Mouse (Mus musculus): ENCODE results near the gene Scfd2.

The Scfd2 gene

DNA sequence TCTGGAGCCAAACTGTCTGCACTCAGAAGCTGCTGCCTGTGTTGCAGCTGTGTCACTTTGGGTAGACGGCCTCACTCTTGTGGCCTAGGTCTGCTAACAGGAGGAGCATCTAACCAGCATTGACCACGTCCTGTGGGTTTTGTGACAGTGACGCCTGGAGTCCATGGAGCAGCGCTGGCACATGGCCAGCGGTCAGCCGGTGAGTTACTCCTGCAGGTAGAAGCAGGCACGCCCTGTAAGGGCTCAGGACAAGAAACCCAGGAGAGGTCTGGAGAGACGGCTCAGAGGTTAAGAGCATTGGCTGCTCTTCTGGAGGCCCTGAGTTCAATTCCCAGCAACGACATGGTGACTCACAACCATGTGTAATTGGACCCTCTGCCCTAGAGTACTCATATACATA, 347.0 kb downstream of the Scfd2 start:
- DNase-seq (ENCODE audit: low read depth, low spot score): no peak

DNA sequence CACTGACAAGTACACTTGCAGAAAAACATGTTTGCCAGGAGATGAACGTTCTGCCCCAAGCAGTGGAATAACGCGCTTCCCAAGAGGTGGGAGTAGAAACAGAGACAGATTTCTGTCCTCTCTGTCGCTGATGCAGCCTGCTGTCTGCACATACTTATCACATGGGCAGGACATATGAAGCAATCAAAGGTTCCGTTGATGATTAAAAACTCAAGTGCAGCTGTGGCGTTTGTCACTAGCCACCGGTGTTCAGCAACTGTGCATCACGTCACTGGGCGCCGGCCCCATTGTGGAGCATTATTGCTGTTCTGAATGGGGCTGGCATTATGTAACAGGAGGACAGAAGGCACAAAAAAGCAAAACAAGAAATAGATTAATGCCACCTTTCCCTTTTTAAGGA, 348.4 kb downstream of the Scfd2 start:
- DNase-seq (ENCODE audit: low read depth, low spot score): no peak

DNA sequence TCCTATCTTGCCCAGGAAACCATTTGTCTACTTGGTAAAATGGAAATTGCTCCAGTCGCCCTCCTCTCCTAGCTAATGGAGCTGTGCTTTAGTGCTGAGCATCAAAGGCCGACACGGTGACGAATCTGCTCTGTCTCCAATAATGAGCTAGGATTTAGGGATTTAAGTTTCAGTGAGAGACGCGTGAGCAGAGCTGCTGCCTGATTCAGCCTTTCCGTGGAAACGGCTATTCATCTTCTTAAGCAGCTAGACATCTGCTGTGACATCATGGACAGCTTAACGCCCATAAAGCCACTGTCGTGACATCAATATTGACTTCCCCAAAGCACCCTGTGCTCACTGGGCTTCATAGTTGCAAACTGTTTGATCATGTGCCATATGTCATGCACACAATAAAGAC, 351.3 kb downstream of the Scfd2 start:
- no peak for DNase-seq (ENCODE audit: low read depth, low spot score)

DNA sequence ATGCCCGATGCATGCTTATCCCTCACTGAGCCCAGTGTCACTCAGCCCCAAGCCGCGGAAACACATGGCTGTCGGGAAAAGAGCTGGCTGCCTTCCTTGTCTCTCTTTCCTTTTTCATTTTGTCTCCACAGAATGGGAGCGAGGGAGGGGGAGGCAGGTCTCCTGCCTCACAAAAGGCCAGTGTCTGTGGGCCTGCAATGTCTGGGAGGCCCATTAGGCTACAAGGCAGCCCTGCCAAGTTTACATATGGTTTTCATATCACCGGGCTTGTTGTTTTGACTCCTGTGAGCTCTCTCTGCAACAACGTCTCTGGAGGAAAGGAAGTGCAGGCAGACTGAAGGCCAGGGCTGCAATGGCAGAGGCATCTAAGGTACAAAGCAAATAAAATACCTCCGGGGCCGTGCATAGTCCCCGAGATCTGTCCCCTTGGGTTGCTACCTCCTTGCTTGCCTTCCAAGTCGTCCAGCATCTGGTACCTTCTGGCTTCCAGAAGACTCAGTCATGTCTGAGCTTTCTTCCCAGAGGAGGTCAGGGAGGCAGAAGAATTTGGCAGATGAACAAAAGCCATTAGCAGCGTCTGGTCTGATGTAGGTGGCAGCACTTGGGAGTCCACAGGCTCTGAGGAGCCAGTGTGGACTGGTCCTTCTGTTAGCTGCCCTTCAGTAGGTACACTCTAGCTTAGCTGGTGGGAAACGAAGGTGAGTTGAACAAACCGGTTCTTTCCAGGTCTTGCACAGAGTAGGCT, 355.9 kb downstream of the Scfd2 start:
- DNase-seq (ENCODE audit: low read depth, low spot score): peak; percentile 75

DNA sequence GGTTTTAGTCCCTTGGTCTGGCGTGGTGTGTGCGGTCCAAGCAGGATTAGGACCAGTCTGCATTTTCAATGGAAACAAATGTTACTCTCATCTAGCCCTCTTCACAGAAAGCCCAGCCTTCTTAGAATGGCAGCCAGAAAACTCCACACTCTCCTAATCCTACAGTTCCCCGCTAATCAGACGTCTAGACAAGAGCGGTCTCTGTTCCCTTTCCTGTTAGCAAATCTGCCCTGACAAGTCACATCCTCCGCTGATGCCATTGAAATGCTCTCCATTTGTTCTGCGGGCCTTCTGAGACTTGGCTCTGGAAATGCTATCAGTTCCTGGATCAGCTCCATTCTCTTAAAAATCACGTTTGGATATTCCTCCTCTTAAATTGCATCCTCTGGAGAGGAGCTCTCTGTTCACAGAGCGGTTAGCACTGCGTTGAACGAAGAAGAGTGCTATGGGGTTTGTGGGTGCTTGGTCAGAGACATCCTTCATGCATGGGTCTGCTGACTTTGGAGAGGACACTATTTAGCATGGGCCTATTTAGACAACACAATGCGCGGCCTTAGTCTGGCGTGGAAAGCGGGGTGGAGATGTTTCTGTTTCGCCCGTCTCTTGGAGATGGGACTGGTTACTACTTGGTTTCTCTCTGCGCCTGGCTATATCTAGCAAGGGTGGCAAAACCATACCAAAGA, 358.3 kb downstream of the Scfd2 start:
- no peak for DNase-seq (ENCODE audit: low read depth, low spot score)

DNA sequence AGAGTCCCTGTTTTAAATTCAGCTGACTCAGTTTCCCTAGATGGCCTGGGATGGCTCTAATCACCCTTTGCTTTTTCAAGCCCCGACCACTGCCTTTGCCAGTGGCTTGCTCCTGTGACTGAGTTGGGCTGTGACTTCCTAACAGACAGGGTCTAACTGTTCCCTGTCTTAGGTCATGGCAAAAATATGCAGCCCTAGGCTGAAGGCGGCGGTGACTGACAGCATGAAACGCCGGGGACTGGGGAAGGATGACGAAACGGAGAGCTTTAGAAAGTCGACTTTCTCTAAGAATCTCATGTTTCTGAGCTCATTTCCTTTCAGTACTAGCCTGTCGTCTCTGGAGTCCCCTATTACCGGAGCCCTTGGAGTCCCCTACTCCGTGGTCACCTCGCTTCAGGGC, 359.4 kb downstream of the Scfd2 start:
- DNase-seq (ENCODE audit: low read depth, low spot score): peak; percentile 73

DNA sequence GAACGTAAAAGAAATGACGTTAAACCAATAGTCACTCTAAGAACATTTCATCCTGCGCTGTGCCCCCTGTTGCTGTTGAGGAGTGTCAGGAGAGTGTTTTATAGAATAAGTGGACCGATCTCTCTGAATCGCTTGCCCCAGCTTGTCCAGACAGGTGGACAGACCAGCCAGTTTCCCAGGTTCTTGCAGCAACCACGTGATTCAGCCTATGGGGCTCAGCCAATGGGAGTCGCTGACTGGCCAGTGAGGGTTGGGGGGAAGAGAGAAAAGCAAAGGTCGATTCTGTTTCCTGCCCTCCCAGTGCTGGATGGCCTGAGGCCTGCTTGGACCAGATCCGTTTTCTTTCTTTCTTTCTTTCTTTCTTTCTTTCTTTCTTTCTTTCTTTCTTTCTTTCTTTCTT, 359.8 kb downstream of the Scfd2 start:
- no peak for DNase-seq (ENCODE audit: low read depth, low spot score)

DNA sequence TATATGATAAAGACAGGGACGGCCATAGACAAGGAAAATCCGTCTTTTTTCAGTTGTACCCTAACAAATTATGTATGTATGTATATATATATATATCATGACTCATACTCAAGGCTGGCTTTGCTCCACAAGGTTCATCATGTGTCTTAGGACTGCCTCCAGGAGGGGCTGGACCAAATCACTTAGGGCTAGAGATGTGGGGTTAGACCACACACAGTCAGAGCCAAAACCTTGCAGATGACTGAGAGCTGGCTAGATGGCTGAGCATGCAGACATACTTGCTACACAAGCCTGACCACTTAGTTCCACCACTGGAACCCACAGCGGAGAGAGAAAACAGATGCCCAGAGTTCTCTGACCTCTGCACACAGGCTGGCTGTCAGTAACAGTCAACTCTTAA, 363.5 kb downstream of the Scfd2 start:
- DNase-seq (ENCODE audit: low read depth, low spot score): no peak

DNA sequence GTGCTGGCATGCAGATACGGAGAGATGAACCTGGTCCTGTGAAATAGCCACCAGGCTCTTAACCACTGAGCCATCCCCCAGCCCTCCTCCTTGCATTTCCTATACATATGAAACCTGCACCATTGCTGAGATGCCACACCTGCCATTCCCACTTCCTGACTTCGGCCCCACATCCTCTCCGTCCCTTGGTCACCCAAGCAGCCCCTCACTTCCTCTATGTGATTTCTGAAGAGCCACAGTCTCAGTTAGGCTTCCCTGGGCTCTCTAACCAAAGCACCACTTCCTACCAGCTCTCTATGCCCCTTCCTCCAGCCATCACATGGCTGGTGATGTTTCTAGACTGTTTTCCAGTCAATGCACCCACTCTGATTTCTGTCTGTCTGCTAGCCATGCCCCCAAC, 364.9 kb downstream of the Scfd2 start:
- no peak for DNase-seq (ENCODE audit: low read depth, low spot score)

DNA sequence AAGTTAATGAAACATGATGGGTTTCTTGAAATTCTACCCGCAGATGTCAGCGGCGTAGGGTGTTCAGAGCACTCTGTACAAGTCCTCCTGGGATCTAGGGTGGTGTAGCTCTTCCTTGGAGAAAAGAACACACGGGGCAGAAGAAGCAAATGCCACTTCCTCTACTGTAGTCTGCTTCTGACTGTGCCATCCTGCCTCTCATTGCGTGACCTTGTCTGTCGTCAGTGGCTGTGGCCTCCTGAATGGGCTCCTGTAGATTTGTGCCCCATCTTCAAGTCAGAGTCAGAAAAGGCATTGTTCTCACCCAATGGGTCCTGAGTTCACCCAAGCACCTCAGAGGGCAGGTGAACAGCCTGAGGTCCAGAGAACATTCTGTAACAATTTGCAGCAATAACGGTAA, 367.0 kb downstream of the Scfd2 start:
- DNase-seq (ENCODE audit: low read depth, low spot score): no peak

DNA sequence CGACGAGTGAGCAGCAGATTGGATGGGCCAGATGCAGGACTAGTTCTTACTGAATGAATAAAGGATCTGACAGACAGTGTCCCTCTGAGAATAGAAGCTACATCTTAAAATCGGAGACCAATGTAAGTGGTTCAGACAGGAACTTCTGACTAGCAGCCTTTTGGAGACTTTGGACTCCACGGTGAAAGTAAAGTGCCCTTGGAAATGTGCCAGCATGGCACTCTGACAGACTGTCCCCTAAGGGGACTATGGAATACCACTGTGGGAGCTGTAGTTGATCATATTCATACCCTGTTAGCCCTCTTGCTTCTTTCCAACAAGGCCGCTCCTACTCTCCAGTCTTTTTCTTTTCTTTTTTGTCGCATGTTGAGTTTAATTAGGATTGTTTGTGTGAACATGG, 368.4 kb downstream of the Scfd2 start:
- no peak for DNase-seq (ENCODE audit: low read depth, low spot score)

DNA sequence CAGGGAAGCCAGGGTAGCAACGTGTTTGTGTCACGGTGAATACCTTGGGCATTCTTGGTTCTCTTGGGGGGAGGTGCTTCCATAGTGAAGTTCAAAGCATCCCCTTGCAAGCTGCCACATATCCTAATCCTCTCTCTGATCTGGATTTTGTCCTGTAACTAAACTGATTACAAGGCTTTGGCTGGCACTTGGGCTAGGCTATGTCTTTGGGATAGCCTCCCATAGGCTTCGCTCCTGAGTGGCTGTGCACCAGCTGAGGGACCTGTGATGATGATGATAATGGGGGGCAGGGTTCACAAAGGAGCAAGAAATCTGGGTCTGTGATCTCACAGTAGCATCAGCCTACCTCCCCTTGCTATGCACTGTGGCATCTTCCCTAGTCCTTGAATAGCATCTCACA, 369.5 kb downstream of the Scfd2 start:
- no peak for DNase-seq (ENCODE audit: low read depth, low spot score)

DNA sequence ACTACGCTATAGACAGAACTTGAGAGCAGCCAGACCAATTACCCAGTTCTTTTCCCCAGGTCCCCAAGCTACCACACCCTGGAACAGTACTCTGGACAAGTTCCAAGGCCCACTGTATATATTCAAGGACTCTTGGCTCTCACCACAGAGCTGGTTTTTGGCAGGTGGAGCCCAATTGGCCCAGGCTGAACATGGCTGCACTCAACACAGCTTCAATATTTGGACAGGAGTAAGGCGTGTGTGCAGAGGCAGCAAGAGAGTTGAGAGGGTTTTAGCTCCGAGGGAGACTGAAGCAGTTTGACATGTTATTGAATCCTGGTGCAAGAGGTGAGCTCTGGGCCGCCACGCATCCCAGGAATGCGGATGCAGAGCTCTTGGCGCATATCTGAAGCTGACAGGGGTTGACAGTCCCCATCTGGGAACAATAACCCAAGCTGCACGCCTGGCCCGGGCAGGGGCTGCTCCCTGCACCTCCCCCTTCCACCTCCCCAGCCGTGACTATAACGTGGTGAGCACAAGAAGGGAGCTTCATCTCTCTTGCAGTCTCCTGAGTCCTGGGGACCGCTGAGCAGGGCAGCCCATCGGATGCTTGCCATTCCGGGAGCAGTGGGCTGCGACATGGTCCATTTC, 370.1 kb downstream of the Scfd2 start:
- DNase-seq (ENCODE audit: low read depth, low spot score): peak; percentile 89

DNA sequence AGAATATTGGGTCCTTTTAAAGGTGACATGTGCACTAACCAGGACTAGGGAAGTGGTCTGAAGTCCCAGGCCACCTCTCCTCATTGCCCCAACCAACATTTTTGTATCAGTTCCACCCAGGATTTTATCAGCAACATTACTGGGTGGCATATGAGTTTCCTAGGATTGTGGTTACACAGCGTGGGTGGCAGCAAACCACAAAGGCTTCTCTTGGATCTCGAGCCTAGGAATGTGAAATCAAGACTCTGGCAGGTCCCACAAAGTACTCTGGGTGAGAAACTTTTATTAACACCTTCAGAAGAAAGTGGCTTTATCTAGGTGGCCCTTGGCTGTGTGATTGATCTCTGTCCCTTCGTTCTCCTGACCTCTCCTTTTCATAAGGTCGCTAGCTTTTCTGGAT, 371.2 kb downstream of the Scfd2 start:
- no peak for DNase-seq (ENCODE audit: low read depth, low spot score)

DNA sequence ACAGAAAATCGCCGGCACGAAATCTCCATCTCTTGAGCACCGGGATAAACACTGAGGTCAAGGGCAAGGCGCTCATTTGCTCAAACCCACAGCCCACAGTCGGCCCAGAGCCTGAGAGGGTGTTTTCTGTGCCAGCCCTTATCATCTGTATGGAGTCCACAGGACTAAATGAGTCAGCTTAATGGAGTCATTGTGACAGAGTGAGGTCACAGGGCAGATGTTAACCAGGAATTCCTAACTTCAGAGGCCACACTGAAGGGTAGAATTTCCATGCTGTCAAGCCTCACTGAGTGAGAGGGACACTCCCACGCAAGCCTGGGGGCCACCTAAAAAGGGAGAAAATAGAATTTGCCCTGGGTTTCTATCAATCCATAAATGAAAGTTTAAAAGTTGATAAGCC, 371.7 kb downstream of the Scfd2 start:
- peak; percentile 74 for DNase-seq (ENCODE audit: low read depth, low spot score)

DNA sequence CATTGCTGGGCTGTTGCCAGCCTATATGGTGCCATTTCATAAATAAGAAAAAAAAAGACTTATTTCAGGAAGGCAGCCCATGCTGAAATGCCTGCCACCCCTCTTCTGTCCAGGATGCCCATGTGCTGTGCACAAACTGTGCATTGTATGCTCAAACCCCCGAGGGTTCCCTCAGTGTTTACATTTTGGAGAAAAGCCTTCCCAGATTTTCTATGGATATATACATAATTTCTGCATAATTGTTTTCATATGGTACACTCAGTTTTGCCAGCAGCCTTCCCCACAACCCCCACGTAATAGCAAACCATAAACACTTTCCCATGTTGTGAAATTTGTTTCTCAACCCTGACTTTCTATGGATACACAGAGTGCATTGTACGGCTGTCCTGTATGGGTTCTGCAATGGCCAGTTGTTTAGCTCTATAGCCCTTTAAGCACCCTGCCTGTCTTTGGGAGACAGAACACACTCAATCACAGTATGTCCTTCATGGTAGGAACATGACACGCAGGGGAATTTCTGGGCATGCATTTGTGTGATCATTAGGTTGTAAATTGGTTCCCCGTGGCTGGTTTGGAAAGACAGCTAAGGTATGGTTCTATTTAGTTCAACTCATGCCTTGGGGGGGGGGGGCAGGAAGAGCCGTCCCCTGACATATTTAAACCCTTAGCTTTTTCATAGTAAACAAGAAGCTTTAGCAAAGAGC, 372.5 kb downstream of the Scfd2 start:
- DNase-seq (ENCODE audit: low read depth, low spot score): no peak

DNA sequence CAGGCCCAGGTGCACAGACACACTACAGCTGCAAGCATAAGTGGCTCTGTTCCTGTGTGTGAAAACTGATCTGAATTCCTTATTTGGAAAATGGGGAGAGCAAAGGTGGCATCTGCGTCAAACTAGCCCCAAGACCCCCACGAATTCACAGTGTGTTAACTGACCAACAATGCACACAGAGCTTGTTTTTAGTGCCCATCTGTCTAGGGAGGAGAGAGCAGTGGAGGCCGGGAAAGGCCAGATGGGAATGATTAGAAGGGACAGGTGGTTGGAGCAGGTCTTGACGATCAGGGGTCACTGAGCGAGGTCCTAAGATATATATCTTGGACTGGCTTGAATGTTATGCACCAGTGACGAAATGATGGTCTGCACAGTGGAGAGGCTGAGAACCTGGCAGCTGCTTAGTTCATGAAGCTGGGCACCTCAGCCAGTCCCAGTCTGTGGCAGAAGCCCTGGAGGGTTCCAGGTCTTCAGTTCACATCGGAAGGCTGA, 375.7 kb downstream of the Scfd2 start:
- DNase-seq (ENCODE audit: low read depth, low spot score): peak; percentile 81

All from mesoderm, embryonic 11.5 days (tissue).